ENCODE assay signal across 10 mouse cellular contexts in genomic region chr13:95419204-95419749, GRCm38 (mm10). TPM values are rescaled to one million over a fixed set of nuclear protein-coding genes. Genes with fewer than 3 reads are reported as not detected.
A peak's percentile ranks its signal among the peaks of the same experiment; 100 is the strongest.
DNase-seq lines count a peak whose midpoint lies in the region; ATAC-seq and TF ChIP-seq lines count a peak whose summit lies in the region.
"Had no signal": no experiment of that assay in that cellular context is flagged by ENCODE, and none has a peak within 500 bp of the region (broad histone marks: within the 10 kb centered on the region; RNA-seq: fewer than 3 reads in every experiment).

No protein-coding gene starts in this region.

- TF ChIP-seq CTCF in brain, embryonic 14.5 days (IDR thresholded peaks at IDR 0.05; ENCODE audit: borderline replicate concordance, extremely low read depth, insufficient read depth, insufficient read length): no peak

- peak overlapping the region; percentile 5; the same call in 1 of the 2 replicates for H3K4me2 ChIP-seq in kidney, embryonic 15.5 days
- H3K4me2 ChIP-seq in midbrain, embryonic 16.5 days (ENCODE audit: low read length): peak overlapping the region; percentile 33

- TF ChIP-seq POLR2A in brain, embryonic 14.5 days (IDR thresholded peaks at IDR 0.05; ENCODE audit: borderline replicate concordance, extremely low read depth, insufficient read depth, insufficient read length, poor library complexity, severe bottlenecking): no peak

- no peaks in the 10 kb centered on the region for H3K36me3 ChIP-seq in kidney, embryonic 15.5 days
- no peaks in the 10 kb centered on the region for H3K36me3 ChIP-seq in midbrain, embryonic 16.5 days (ENCODE audit: control insufficient read depth, insufficient read depth, low read length)

- no peaks in the 10 kb centered on the region for H3K9me3 ChIP-seq in kidney, embryonic 15.5 days (replicated peaks)
- no peaks in the 10 kb centered on the region; the same call in 1 of the 2 replicates for H3K9me3 ChIP-seq in midbrain, embryonic 16.5 days (replicated peaks; ENCODE audit: control insufficient read depth, low read length, poor library complexity, severe bottlenecking)

- no peak for DNase-seq in kidney, postnatal 10 days
- peak; percentile 88 for DNase-seq in brain, embryonic 14.5 days (ENCODE audit: low read depth)
- no peak for DNase-seq in liver
- no peak for DNase-seq in heart, postnatal 4 days
- no peak for DNase-seq in lung, adult 18-20 months
- DNase-seq: kidney, postnatal 36 days had no signal

- no peaks in the 10 kb centered on the region for H3K27me3 ChIP-seq in kidney, embryonic 15.5 days
- H3K27me3 ChIP-seq in midbrain, embryonic 16.5 days (ENCODE audit: control insufficient read depth, insufficient read depth, low read depth, low read length): no peaks in the 10 kb centered on the region

- no peak overlapping the region for H3K9ac ChIP-seq in kidney, embryonic 15.5 days
- peak overlapping the region; percentile 44; the same call in 1 of the 2 replicates for H3K9ac ChIP-seq in midbrain, embryonic 16.5 days (ENCODE audit: low read depth, low read length)

- ATAC-seq in kidney, embryonic 15.5 days (replicated peaks; ENCODE audit: low FRiP score): no peak
- 0 out of 2 replicates have a peak, but pooled peaks have one; percentile 17 for ATAC-seq in granulocyte monocyte progenitor cell, adult 5-6 weeks (replicated peaks; ENCODE audit: poor library complexity, severe bottlenecking)
- ATAC-seq in midbrain, embryonic 16.5 days: peak; percentile 89

- H3K4me3 ChIP-seq in kidney, embryonic 15.5 days (replicated peaks): no peak overlapping the region
- H3K4me3 ChIP-seq in midbrain, embryonic 16.5 days (ENCODE audit: low read depth, low read length): no peak overlapping the region

- peaks cover 9% of the 10 kb centered on the region for H3K4me1 ChIP-seq in kidney, embryonic 15.5 days
- H3K4me1 ChIP-seq in midbrain, embryonic 16.5 days (ENCODE audit: control insufficient read depth, insufficient read depth, low read length): peaks cover 21% of the 10 kb centered on the region

- no peak overlapping the region for H3K27ac ChIP-seq in kidney, embryonic 15.5 days
- peak overlapping the region; percentile 80 for H3K27ac ChIP-seq in midbrain, embryonic 16.5 days (ENCODE audit: low read length)

- 11% methylated on average over 8 of the region's 8 CpGs for WGBS in kidney, embryonic 15.5 days
- WGBS in midbrain, embryonic 16.5 days: 12% methylated on average over 8 of the region's 8 CpGs

RNA-seq across cellular contexts. Expression of gene Crhbp, which starts 25.4 kb away (rescaled TPM):
- polyA plus RNA-seq in kidney, embryonic 15.5 days (2015; fragmentation: Nextera tagmentation; extraction: Ambion mirVana): 0.34 TPM in 1 of 2 replicates, not detected in the other
- 1.8 and 3.2 TPM in 2 replicates for polyA plus RNA-seq in brain, embryonic 14.5 days (2012; rRNA removed)
- total RNA-seq in granulocyte monocyte progenitor cell, adult 5-6 weeks (2014; fragmentation: Nextera tagmentation): not detected in 2 replicates
- not detected in 2 replicates for total RNA-seq in granulocyte monocyte progenitor cell, adult 5-6 weeks (2017)
- polyA plus RNA-seq in midbrain, embryonic 16.5 days (2015; fragmentation: Nextera tagmentation; extraction: Ambion mirVana): 2.9 and 3.7 TPM in 2 replicates
- total RNA-seq in heart, postnatal 4 days (2021): not detected

RNA-seq across cellular contexts. Expression of gene Aggf1, which starts 44.1 kb away (rescaled TPM):
- 35.9 and 37.4 TPM in 2 replicates for polyA plus RNA-seq in kidney, embryonic 15.5 days (2015; fragmentation: Nextera tagmentation; extraction: Ambion mirVana)
- 32.2 and 35.6 TPM in 2 replicates for polyA plus RNA-seq in brain, embryonic 14.5 days (2012; rRNA removed)
- 28.1 and 37.4 TPM in 2 replicates for total RNA-seq in granulocyte monocyte progenitor cell, adult 5-6 weeks (2014; fragmentation: Nextera tagmentation)
- 41.3 and 52.6 TPM in 2 replicates for total RNA-seq in granulocyte monocyte progenitor cell, adult 5-6 weeks (2017)
- 35.0 and 37.7 TPM in 2 replicates for polyA plus RNA-seq in midbrain, embryonic 16.5 days (2015; fragmentation: Nextera tagmentation; extraction: Ambion mirVana)
- total RNA-seq in heart, postnatal 4 days (2021): 10 to 100 TPM; 27.9 to 28.3 TPM

RNA-seq across cellular contexts. Expression of gene S100z, which starts 59.2 kb away (rescaled TPM):
- not detected in 2 replicates for polyA plus RNA-seq in kidney, embryonic 15.5 days (2015; fragmentation: Nextera tagmentation; extraction: Ambion mirVana)
- not detected in 2 replicates for polyA plus RNA-seq in brain, embryonic 14.5 days (2012; rRNA removed)
- not detected in 2 replicates for total RNA-seq in granulocyte monocyte progenitor cell, adult 5-6 weeks (2014; fragmentation: Nextera tagmentation)
- not detected in 2 replicates for total RNA-seq in granulocyte monocyte progenitor cell, adult 5-6 weeks (2017)
- polyA plus RNA-seq in midbrain, embryonic 16.5 days (2015; fragmentation: Nextera tagmentation; extraction: Ambion mirVana): not detected in 2 replicates
- not detected for total RNA-seq in heart, postnatal 4 days (2021)
- polyA plus RNA-seq: liver, embryonic 16.5 days had no signal
